Mouse (Mus musculus): ENCODE results near the gene Rrp36. TPM values are rescaled to one million over a fixed set of nuclear protein-coding genes. Genes with fewer than 3 reads are reported as not detected.
A peak's percentile ranks its signal among the peaks of the same experiment; 100 is the strongest.

Rrp36 gene
- total RNA-seq, 2 experiments from 2014 or later = 7.5 to 9.9 TPM

DNA sequence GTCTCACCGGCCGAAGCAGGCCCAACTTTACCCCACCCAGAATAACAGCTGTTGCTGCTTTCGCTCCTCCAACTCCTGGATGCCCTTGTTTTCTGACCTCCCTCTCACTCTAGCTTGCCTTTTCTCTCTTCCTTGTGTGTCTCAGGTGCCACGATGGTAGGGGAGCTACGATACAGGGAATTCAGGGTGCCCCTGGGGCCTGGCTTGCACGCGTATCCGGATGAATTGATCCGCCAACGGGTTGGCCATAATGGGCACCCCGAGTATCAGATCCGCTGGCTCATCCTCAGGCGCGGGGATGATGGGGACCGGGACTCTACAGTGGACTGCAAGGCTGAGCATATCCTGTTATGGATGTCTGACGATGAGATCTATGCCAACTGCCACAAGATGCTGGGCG is 22.9 kb downstream of the Rrp36 start:
- no peak for DNase-seq
- intact Hi-C loops (cut with DNase I) = no loop called here

DNA sequence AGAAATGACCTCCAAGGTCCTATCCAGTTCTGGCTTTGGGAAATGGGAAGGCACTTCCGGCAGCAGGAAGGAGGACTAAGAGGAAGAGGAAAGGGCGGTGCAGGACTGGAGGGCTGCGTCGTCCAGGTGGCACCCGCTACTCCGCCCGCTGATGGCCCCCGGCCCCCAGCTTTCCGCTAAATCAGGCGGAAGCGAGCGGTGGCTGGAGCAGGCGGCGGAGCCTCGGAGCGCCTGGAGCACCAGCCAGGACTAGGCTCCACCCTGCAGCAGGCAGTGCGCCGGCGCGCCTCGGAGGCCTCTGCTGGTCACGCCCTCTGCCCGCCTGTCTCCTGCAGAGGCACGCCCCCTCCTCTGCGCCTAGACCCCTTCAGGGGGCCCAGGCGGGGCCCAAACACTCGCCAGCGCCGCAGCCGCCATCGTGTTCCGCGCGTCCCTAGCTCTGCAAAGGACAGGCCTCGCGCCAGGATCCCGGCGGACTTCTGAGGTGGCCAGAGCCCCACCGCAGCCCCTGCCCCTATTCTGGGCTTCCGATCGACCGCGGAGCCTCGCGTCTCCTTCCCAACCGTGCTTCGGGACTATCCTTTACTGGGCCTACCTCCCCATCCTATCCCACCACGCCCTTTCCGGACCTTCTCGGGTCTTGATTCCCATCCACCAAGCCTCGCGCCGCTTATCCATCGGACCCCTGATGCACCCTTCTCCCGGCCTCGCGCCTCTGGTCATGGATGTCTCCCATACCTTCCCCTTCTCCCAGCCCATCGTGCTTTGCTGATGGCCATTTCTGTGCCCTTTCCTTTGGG is 23.7 kb downstream of the Rrp36 start, which contains the start of gene Cul7:
Cul7 (plus strand) TSS at position 106 of the 800 bp plus-strand sequence.
- peak; percentile 84 to 91 for DNase-seq
- intact Hi-C loops (cut with DNase I) = no loop called here

GRCm38 (mm10) chr17:46649811-46650210 is 24.3 kb downstream of the Rrp36 start:
- no peak for DNase-seq
- intact Hi-C loops (cut with DNase I) = no loop called here

- no peak for DNase-seq
- intact Hi-C loops (cut with DNase I) = no loop called here
Measured at GRCm38 (mm10) chr17:46648436-46648835, 25.7 kb downstream of the Rrp36 start.

DNA sequence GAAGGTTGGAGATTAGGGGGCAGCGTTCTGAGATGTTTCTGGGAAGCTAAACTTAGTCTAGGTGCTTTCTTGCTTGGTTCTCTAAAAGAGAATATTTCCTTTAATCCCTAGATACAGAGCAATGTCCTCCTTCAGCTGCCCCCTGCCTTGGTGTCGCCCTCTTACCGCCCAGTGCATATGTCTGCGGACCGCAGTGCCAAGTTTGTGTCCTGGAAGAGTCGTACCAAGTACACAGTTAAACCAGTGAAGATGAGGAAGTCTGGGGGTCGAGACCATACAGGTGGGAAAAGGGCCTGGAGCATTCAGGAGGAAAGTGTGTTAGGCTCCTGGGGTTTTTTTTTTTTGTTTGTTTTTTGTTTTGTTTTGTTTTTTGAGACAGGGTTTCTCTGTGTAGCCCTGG is 26.9 kb downstream of the Rrp36 start:
- no peak for DNase-seq
- intact Hi-C loops (cut with DNase I) = no loop called here

GRCm38 (mm10) chr17:46646322-46646662 is 27.9 kb downstream of the Rrp36 start:
- DNase-seq = no peak
- intact Hi-C loops (cut with DNase I) = no loop called here

- DNase-seq = peak; percentile 97 to 99
- intact Hi-C loops (cut with DNase I) = no loop called here
Measured at GRCm38 (mm10) chr17:46645561-46646321, 28.4 kb downstream of the Rrp36 start, which contains the start of the genes Klc4 and Mrpl2. TSS of gene Klc4 (minus strand) at chr17:46646022. TSS of gene Mrpl2 (plus strand) at chr17:46646229.

DNA sequence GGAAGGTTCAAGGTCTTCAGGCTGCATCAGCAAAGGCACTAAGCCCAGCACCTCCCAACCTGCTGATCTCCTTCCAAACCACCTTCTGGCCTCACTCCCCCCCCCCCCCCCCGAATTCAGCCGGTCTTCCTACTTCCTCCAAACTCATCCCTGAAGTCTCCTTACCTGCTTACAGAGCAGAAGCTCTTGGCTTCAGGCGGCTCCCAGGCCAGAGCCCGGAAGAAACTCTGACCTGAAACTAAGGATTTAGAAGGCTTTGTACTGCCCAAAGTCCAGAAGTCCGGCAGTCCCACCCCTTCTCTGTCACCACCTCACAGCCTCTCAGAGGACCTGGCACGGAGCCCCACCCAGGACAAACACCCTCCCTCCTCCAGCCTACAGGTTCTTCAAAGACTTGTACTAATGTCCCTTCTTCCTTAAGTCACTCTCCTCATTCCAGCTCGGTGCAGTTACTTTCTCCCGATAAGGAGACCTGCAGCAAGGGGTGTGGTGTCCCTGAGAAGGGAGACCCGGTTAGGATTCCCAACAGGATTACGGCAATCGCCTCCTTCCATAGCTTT is 29.2 kb downstream of the Rrp36 start:
- DNase-seq = no peak
- intact Hi-C loops (cut with DNase I) = loop anchor here (5.0 kb wide), 1 partner anchor 77 kb away; no protein-coding TSS in a partner anchor

- no peak for DNase-seq
- intact Hi-C loops (cut with DNase I) = loop anchor here (5.0 kb wide), 1 partner anchor 78 kb away; no protein-coding TSS in a partner anchor
Measured at GRCm38 (mm10) chr17:46644152-46644805, 29.9 kb downstream of the Rrp36 start.

- intact Hi-C loops (cut with DNase I) = loop anchor here (5.0 kb wide), 1 partner anchor 80 kb away; no protein-coding TSS in a partner anchor
- no peak for DNase-seq
Measured at GRCm38 (mm10) chr17:46642060-46642459, 32.1 kb downstream of the Rrp36 start.

DNA sequence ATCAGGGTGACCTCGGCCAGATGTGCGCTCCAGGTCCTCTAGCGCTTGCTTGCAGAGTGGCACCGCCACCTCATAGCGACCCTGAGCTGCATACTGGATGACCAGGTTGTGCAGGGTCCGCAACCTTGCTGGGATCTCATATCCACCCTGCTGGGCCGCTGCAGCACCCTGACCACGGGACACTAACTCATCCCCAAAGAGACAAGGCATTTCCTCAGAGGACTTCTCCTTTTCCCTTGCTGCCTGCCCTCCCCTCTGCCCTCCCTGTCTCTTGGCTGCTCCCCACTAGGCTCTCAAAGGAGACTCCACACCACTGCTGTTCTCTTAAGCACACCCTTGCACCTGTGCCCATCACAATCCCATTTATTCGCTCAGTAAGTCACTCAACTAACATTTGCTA is 34.2 kb downstream of the Rrp36 start:
- no peak for DNase-seq

DNA sequence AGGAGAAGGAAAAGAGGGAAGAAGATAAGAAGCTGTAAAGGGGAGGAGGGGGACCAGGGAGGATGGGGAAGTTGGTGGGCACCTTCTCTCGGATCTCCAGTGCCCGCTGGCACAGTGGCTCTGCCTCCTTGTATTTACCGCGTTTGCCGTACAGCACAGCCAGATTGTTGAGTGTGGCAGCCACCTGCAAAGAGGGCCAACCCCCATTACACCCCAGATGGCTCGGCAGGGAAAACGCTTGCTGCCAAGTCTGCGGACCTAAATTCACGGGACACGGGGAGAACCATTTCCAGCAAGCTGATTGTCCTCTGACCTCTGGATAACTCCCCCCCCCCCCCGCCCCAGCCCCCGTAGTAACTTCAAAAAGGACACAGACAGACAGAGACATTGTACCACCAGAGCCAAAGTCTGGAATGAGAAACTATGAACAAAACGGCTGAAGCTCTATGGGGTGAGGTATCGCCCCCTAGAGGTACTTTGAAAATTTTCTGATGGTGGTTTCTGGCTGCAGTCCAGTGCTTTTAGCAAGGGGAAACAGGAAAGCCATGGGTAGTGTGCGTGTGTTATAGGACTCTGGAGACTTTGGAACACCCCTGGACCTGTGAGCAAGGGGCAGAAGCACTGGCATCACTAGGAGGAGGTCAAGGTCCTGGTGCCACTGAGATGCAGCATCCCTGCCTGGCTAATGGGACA is 37.2 kb downstream of the Rrp36 start:
- no peak for DNase-seq
- intact Hi-C loops (cut with DNase I) = loop anchor here (2.0 to 5.0 kb wide), 2 partner anchors 75 to 110 kb away; no protein-coding TSS in a partner anchor

More for the DNA sequence above, 34.2 kb downstream of the Rrp36 start:
- intact Hi-C loops (cut with DNase I) = loop anchor here (5.0 kb wide), 2 partner anchors 78 to 82 kb away; no protein-coding TSS in a partner anchor

GRCm38 (mm10) chr17:46629685-46630441 is 44.3 kb downstream of the Rrp36 start:
- no peak for DNase-seq
- intact Hi-C loops (cut with DNase I) = no loop called here

- DNase-seq = no peak
- intact Hi-C loops (cut with DNase I) = no loop called here
Measured at GRCm38 (mm10) chr17:46628791-46629684, 45.1 kb downstream of the Rrp36 start, which contains the start of gene Ptk7. TSS of gene Ptk7 (minus strand) at chr17:46629504.

DNA sequence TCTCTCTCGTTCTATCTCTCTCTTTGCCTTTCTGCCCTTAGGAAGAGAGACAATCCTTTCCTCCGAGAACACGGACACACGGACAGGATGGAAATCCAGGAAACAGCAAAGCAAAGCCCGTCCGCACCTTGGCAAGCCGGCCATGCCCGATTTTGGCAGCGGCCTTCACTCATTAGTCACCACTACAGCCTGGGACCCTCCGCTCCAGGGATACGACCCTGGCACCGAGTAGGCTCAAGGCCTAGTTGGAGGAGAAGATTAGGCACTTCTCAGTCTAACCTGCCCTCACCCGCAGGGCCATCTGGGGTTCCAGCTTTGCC is 45.7 kb downstream of the Rrp36 start:
- intact Hi-C loops (cut with DNase I) = no loop called here
- no peak for DNase-seq

- no peak for DNase-seq
- intact Hi-C loops (cut with DNase I) = no loop called here
Measured at GRCm38 (mm10) chr17:46627409-46627808, 46.7 kb downstream of the Rrp36 start.

- intact Hi-C loops (cut with DNase I) = no loop called here
- DNase-seq = no peak
Measured at GRCm38 (mm10) chr17:46624598-46624997, 49.6 kb downstream of the Rrp36 start.

Data from gastrocnemius, postnatal 36 days (tissue).